Mouse (Mus musculus): ENCODE data around the gene Sall4. TPM values are rescaled to one million over a fixed set of nuclear protein-coding genes. Genes with fewer than 3 reads are reported as not detected.

Sall4 gene
- polyA plus RNA-seq, 1 experiment from 2014 or later, result 1.1 TPM

DNA sequence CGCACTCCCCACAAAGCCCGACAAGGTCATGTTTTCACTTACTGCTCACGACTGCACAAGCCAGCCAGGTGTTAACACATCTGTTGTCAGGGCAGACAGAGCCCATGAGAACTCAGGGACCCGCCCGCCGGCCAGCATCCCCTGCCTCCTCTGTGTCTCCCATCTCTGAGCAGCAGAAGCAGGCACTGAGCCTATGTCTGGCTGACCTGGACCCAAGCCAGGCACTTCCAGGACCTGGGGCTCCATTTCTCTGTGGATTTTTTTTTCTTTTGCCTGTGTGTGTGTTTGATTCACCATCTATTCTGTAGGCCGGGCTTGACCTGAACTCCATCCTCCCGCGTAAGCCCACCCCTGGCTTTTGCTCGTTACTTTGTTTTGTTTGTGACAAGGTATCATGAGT is 49.0 kb downstream of the Sall4 start:
- no peaks in the 10 kb centered on the region for H3K9me3 ChIP-seq
- H3K27ac ChIP-seq, result no peak overlapping the region
- H3K9ac ChIP-seq, result no peak overlapping the region
- H3K4me3 ChIP-seq (replicated peaks), result no peak overlapping the region
- peak; percentile 18; the same call in 1 of the 2 replicates for ATAC-seq (ENCODE audit: insufficient read depth, low FRiP score, low read depth)
- no peaks in the 10 kb centered on the region for H3K36me3 ChIP-seq
- 60% methylated on average over 10 of the region's 10 CpGs for WGBS
- H3K27me3 ChIP-seq (replicated peaks), result no peaks in the 10 kb centered on the region
- no peak overlapping the region for H3K4me2 ChIP-seq
- no peaks in the 10 kb centered on the region for H3K4me1 ChIP-seq

DNA sequence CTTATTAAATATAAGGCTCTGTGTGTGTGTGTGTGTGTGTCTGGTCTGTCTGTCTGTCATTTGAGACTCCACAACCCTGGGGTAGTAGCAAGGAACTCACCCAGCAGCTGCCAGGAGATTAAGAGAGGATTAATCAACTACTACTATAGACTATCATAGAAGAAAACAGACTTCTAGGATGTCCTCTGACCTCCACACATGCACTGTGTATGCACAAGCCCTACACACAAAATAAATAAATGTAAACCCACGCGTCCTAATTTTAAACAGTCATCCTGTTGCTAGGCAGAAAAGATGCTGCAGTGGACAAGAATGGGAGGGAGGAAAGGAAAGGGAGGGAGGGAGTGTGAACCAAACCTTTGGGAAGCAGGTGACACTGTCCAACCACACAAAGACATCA is 49.5 kb downstream of the Sall4 start:
- no peak overlapping the region for H3K4me2 ChIP-seq
- no peak for ATAC-seq (ENCODE audit: insufficient read depth, low FRiP score, low read depth)
- no peak overlapping the region for H3K4me3 ChIP-seq (replicated peaks)
- H3K9me3 ChIP-seq, result no peaks in the 10 kb centered on the region
- H3K27me3 ChIP-seq (replicated peaks), result no peaks in the 10 kb centered on the region
- H3K4me1 ChIP-seq, result no peaks in the 10 kb centered on the region
- H3K9ac ChIP-seq, result no peak overlapping the region
- 25% methylated on average over 2 of the region's 2 CpGs for WGBS
- no peaks in the 10 kb centered on the region for H3K36me3 ChIP-seq
- no peak overlapping the region for H3K27ac ChIP-seq

GRCm38 (mm10) chr2:168712199-168713176 is 55.3 kb downstream of the Sall4 start:
- 81% methylated on average over 20 of the region's 20 CpGs for WGBS
- H3K9ac ChIP-seq, result no peak overlapping the region

DNA sequence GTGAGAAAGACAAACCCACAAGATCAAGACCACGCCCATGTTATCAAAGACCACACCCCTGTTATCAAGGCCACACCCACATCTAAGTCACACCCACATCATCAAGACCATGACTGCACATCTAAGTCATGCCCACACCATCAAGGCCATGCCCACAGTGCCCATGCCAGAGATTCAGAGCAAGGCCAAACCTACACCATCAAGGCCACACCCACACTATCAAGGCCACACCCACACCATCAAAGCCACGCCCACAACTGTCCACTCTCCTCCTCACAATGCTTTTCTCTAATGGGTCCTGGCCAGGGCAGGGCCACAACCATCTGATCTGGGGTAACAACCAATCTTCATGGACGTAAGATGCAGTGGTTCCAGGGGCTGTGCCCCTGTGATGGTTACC is 56.8 kb downstream of the Sall4 start:
- no peaks in the 10 kb centered on the region for H3K4me1 ChIP-seq
- H3K9ac ChIP-seq, result no peak overlapping the region
- H3K9me3 ChIP-seq, result no peaks in the 10 kb centered on the region
- WGBS, result 70% methylated on average over 3 of the region's 3 CpGs
- no peak overlapping the region for H3K4me2 ChIP-seq
- no peaks in the 10 kb centered on the region for H3K27me3 ChIP-seq (replicated peaks)
- no peak overlapping the region for H3K4me3 ChIP-seq (replicated peaks)
- no peak for ATAC-seq (ENCODE audit: insufficient read depth, low FRiP score, low read depth)
- H3K27ac ChIP-seq, result no peak overlapping the region
- 0 out of 2 replicates have a peak, but pooled peaks cover 5% of the 10 kb centered on the region for H3K36me3 ChIP-seq

More at GRCm38 (mm10) chr2:168712199-168713176, 55.3 kb downstream of the Sall4 start:
- no peak overlapping the region for H3K4me3 ChIP-seq (replicated peaks)
- no peak overlapping the region for H3K4me2 ChIP-seq
- H3K9me3 ChIP-seq, result no peaks in the 10 kb centered on the region
- no peaks in the 10 kb centered on the region for H3K36me3 ChIP-seq
- H3K4me1 ChIP-seq, result no peaks in the 10 kb centered on the region
- H3K27me3 ChIP-seq (replicated peaks), result no peaks in the 10 kb centered on the region
- no peak for ATAC-seq (ENCODE audit: insufficient read depth, low FRiP score, low read depth)
- H3K27ac ChIP-seq, result no peak overlapping the region

- Histone ChIP-seq H3K4me2 (no peak overlapping the region), H3K4me1 (no peaks in the 10 kb centered on the region), H3K9ac (no peak overlapping the region), H3K27ac (no peak overlapping the region), H3K36me3 (0 out of 2 replicates have a peak, but pooled peaks cover 5% of the 10 kb centered on the region), H3K9me3 (no peaks in the 10 kb centered on the region), H3K4me3 (replicated peaks) (no peak overlapping the region), H3K27me3 (replicated peaks) (no peaks in the 10 kb centered on the region)
- WGBS, result 47% methylated on average over 9 of the region's 9 CpGs
- no peak for ATAC-seq (ENCODE audit: insufficient read depth, low FRiP score, low read depth)
These were observed 60.0 kb downstream of the Sall4 start for GRCm38 (mm10) chr2:168707766-168708165.

DNA sequence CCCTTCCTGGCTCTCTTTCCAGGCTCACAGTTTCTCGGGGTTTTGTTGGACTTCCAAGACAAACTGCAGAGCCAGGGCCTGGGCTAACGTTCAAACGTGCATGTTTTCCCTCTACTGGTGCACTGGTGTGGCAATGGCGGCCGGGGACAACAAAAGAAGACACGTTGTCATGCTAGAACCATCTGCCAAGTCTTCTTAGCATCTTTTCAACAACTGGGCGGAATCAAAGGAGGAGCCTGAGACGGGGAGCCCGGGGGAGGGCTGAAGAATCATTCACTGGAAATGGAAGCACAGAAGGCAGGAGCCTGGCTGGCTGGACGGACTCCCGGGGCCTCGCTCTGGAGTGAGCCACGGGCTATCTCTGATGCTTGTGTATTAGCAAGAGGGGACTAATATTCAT is 65.5 kb downstream of the Sall4 start:
- no peak for ATAC-seq (ENCODE audit: insufficient read depth, low FRiP score, low read depth)
- Histone ChIP-seq H3K4me3 (replicated peaks) (no peak overlapping the region), H3K4me2 (no peak overlapping the region), H3K27me3 (replicated peaks) (no peaks in the 10 kb centered on the region), H3K4me1 (no peaks in the 10 kb centered on the region), H3K9me3 (no peaks in the 10 kb centered on the region), H3K9ac (no peak overlapping the region), H3K27ac (no peak overlapping the region), H3K36me3 (0 out of 2 replicates have a peak, but pooled peaks cover 5% of the 10 kb centered on the region)
- 59% methylated on average over 13 of the region's 13 CpGs for WGBS

Other genes with a start within 250 kb of the Sall4 start
- gene Nfatc2, start 166.3 kb downstream of the Sall4 start, polyA plus RNA-seq (2015; fragmentation: Nextera tagmentation; extraction: Ambion mirVana), result 3.6 and 3.9 TPM in 2 replicates
- gene Atp9a, start 25.5 kb downstream of the Sall4 start, polyA plus RNA-seq (2015; fragmentation: Nextera tagmentation; extraction: Ambion mirVana), result 22.6 and 24.3 TPM in 2 replicates
- gene Zfp64, start 187.6 kb upstream of the Sall4 start, polyA plus RNA-seq (2015; fragmentation: Nextera tagmentation; extraction: Ambion mirVana), result 31.9 and 33.6 TPM in 2 replicates

Measured in stomach, embryonic 15.5 days (tissue).